Mouse (Mus musculus) CD4-positive, CD25-positive, alpha-beta regulatory T cell, adult 4 months (primary cell): ENCODE results near the gene Olfr622. TPM values are rescaled to one million over a fixed set of nuclear protein-coding genes. Genes with fewer than 3 reads are reported as not detected.

Experiments
- ATAC-seq: one replicate; pipeline ENCODE4 v1.8.0; 2017
- polyA plus RNA-seq, 2 experiments: library from polyadenylated mRNA; unstranded; fragments of 100-300 nt; shearing (Covaris generic); gene quantifications; one replicate each; pipeline ENCODE4 v1.2.1; 2017

Olfr622 gene
- not detected for polyA plus RNA-seq

GRCm38 (mm10) chr7:103642602-103643001 lies at the start of gene Olfr622:
Gene Olfr622, minus strand, starts transcription at chr7:103642702.
- ATAC-seq, result no peak

- no peak for ATAC-seq
Observed at GRCm38 (mm10) chr7:103682420-103682819, 39.9 kb upstream of the Olfr622 start, which contains the start of gene Olfr625-ps1. Gene Olfr625-ps1, plus strand, starts transcription at chr7:103682720.

GRCm38 (mm10) chr7:103671091-103671490 lies 28.6 kb upstream of the Olfr622 start, which contains the start of gene Olfr624:
Gene Olfr624, minus strand, starts transcription at chr7:103671191.
- ATAC-seq, result no peak

- no peak for ATAC-seq
Observed at GRCm38 (mm10) chr7:103663598-103663997, 21.1 kb upstream of the Olfr622 start, which contains the start of gene Olfr623. Gene Olfr623, minus strand, starts transcription at chr7:103663698.

- ATAC-seq, result no peak
Observed at GRCm38 (mm10) chr7:103644070-103644469, 1.6 kb upstream of the Olfr622 start.

- ATAC-seq, result no peak
Observed at GRCm38 (mm10) chr7:103636795-103637194, 5.7 kb downstream of the Olfr622 start.

GRCm38 (mm10) chr7:103612434-103612833 lies 30.1 kb downstream of the Olfr622 start, which contains the start of gene Olfr620:
Gene Olfr620, minus strand, starts transcription at chr7:103612534.
- ATAC-seq, result no peak

- ATAC-seq, result no peak
Observed at GRCm38 (mm10) chr7:103607425-103607824, 35.1 kb downstream of the Olfr622 start.

- ATAC-seq, result no peak
Observed at GRCm38 (mm10) chr7:103600275-103600674, 42.2 kb downstream of the Olfr622 start, which contains the start of gene Olfr619. Gene Olfr619, plus strand, starts transcription at chr7:103600575.

GRCm38 (mm10) chr7:103589803-103590202 lies 52.7 kb downstream of the Olfr622 start, which contains the start of gene Olfr618:
Gene Olfr618, plus strand, starts transcription at chr7:103590103.
- ATAC-seq, result no peak

Other genes with a start within 250 kb of the Olfr622 start
- gene Usp17lc, start 227.6 kb downstream of the Olfr622 start, polyA plus RNA-seq, result not detected
- not detected for gene Olfr605, start 197.3 kb downstream of the Olfr622 start, polyA plus RNA-seq
- gene Olfr606, start 193.7 kb downstream of the Olfr622 start, polyA plus RNA-seq, result not detected
- under 1 TPM in 1 of 2 experiments, not detected in 1; 0.12 TPM for gene Olfr607, start 178.6 kb downstream of the Olfr622 start, polyA plus RNA-seq
- gene Olfr608, start 172.8 kb downstream of the Olfr622 start, polyA plus RNA-seq, result not detected
- not detected for gene Olfr609, start 144.6 kb downstream of the Olfr622 start, polyA plus RNA-seq
- not detected for gene Olfr610, start 130.6 kb downstream of the Olfr622 start, polyA plus RNA-seq
- gene Olfr611, start 121.9 kb downstream of the Olfr622 start, polyA plus RNA-seq, result not detected
- not detected for gene Olfr612, start 100.0 kb downstream of the Olfr622 start, polyA plus RNA-seq
- gene Olfr613, start 94.6 kb downstream of the Olfr622 start, polyA plus RNA-seq, result not detected
- gene Olfr615, start 86.6 kb downstream of the Olfr622 start, polyA plus RNA-seq, result not detected
- gene Olfr616, start 73.6 kb downstream of the Olfr622 start, polyA plus RNA-seq, result not detected
- not detected for gene Olfr617, start 69.6 kb downstream of the Olfr622 start, polyA plus RNA-seq
- not detected for gene Olfr618, start 52.6 kb downstream of the Olfr622 start, polyA plus RNA-seq
- gene Olfr619, start 42.1 kb downstream of the Olfr622 start, polyA plus RNA-seq, result not detected
- 1 to 10 TPM in 1 of 2 experiments, not detected in 1; 1.3 TPM for gene Olfr620, start 30.2 kb downstream of the Olfr622 start, polyA plus RNA-seq
- gene Olfr623, start 21.0 kb upstream of the Olfr622 start, polyA plus RNA-seq, result not detected
- gene Olfr624, start 28.5 kb upstream of the Olfr622 start, polyA plus RNA-seq, result not detected
- not detected for gene Olfr625-ps1, start 40.0 kb upstream of the Olfr622 start, polyA plus RNA-seq
- gene Olfr243, start 72.0 kb upstream of the Olfr622 start, polyA plus RNA-seq, result not detected
- not detected for gene Olfr628, start 87.7 kb upstream of the Olfr622 start, polyA plus RNA-seq
- gene Olfr629, start 102.2 kb upstream of the Olfr622 start, polyA plus RNA-seq, result not detected
- gene Olfr630, start 114.6 kb upstream of the Olfr622 start, polyA plus RNA-seq, result not detected
- gene Olfr69, start 128.9 kb upstream of the Olfr622 start, polyA plus RNA-seq, result not detected
- gene Olfr68, start 137.0 kb upstream of the Olfr622 start, polyA plus RNA-seq, result not detected
- gene Olfr67, start 149.1 kb upstream of the Olfr622 start, polyA plus RNA-seq, result not detected
- 1 to 10 TPM in 1 of 2 experiments, not detected in 1; 2.4 TPM for gene Hbb-bt, start 171.3 kb upstream of the Olfr622 start, polyA plus RNA-seq
- 1 to 10 TPM; 3.4 to 7.7 TPM for gene Hbb-bs, start 185.4 kb upstream of the Olfr622 start, polyA plus RNA-seq
- not detected for gene Hbb-bh2, start 197.8 kb upstream of the Olfr622 start, polyA plus RNA-seq
- gene Hbb-bh1, start 200.5 kb upstream of the Olfr622 start, polyA plus RNA-seq, result not detected
- not detected for gene Hbb-y, start 210.5 kb upstream of the Olfr622 start, polyA plus RNA-seq
- gene Olfr66, start 243.6 kb upstream of the Olfr622 start, polyA plus RNA-seq, result under 1 TPM in 1 of 2 experiments, not detected in 1; 0.13 TPM